Mouse (Mus musculus) heart, embryonic 11.5 days (tissue): ENCODE data around the gene Lsamp. TPM values are rescaled to one million over a fixed set of nuclear protein-coding genes. Genes with fewer than 3 reads are reported as not detected.

Experiments used
- ATAC-seq: fragments of 200-750 bp; cut with Nextera tagmentation; replicated peaks from 2 replicates; pipeline ENCODE4 v1.8.0; 2017; ENCODE audit warnings: moderate library complexity; ENCODE audit not compliant: insufficient number of reproducible peaks, low FRiP score, low TSS enrichment
- H3K27ac ChIP-seq: fragments of 300-500 bp; sonication (generic); 2 replicates; pipeline ENCODE4 v1.5.1; 2014; ENCODE audit warnings: mild to moderate bottlenecking, low read depth, low read length
- H3K27me3 ChIP-seq: fragments of 300-500 bp; sonication (generic); 2 replicates; pipeline ENCODE4 v1.6.1; 2014; ENCODE audit warnings: mild to moderate bottlenecking, low read length, mixed read lengths; ENCODE audit not compliant: control insufficient read depth, insufficient read depth
- H3K36me3 ChIP-seq: fragments of 300-500 bp; sonication (generic); 2 replicates; pipeline ENCODE4 v1.6.1; 2014; ENCODE audit warnings: mild to moderate bottlenecking, low read length, moderate library complexity, mixed read lengths; ENCODE audit not compliant: control insufficient read depth, insufficient read depth
- H3K4me1 ChIP-seq: fragments of 300-500 bp; sonication (generic); 2 replicates; pipeline ENCODE4 v1.6.1; 2014; ENCODE audit warnings: low read length; ENCODE audit not compliant: control insufficient read depth, insufficient read depth
- H3K4me2 ChIP-seq: fragments of 300-500 bp; sonication (generic); 2 replicates; pipeline ENCODE4 v1.6.1; 2014; ENCODE audit warnings: mild to moderate bottlenecking, moderate library complexity
- H3K4me3 ChIP-seq: fragments of 300-500 bp; sonication (generic); 2 replicates; pipeline ENCODE4 v1.5.1; 2014; ENCODE audit warnings: low read depth, low read length
- H3K9ac ChIP-seq: fragments of 300-500 bp; sonication (generic); 2 replicates; pipeline ENCODE4 v1.6.1; 2014; ENCODE audit warnings: mild to moderate bottlenecking, low read depth, low read length, moderate library complexity
- H3K9me3 ChIP-seq: fragments of 300-500 bp; sonication (generic); replicated peaks from 2 replicates; pipeline ENCODE4 v1.6.1; 2016; ENCODE audit warnings: low read length; ENCODE audit not compliant: control insufficient read depth
- WGBS: fragments of 180-500 bp; shearing (Covaris S2); extraction: QIAGEN DNeasy Blood & Tissue Kit; methylation state at CpG from one replicate; pipeline ENCODE4 v1.1.7; 2014; ENCODE audit not compliant: insufficient replicate concordance; 5-methylcytosine and 5-hydroxymethylcytosine counted together
- polyA plus RNA-seq: library from polyadenylated mRNA; unstranded; fragments of >200 nt; fragmentation: Nextera tagmentation; extraction: Ambion mirVana; gene quantifications from 2 replicates; pipeline ENCODE4 v1.2.1, GENCODE M21; 2014

Gene Lsamp
- polyA plus RNA-seq, 1 experiment from 2014 or later, result 1.2 TPM

DNA sequence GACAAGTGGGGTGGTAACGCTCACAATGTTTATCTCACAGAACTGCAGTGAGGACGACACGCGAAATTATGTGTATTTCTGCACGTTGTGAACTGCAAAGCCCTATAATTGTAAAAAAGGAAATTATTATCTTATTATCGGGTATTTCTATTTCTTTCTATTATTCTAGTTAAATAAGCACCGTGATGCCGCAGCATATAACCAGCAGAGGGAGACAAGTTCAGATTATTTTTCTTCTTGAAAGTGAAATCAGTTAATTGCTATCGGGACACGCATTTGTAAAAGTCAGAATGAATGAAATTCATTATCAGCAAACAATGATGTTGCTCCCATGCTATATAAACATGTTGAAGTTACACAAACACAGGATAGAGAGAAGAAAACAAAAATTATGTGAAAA lies 1540.1 kb downstream of the Lsamp start:
- Histone ChIP-seq H3K4me2 (no peak overlapping the region), H3K27ac (no peak overlapping the region), H3K9me3 (no peaks in the 10 kb centered on the region), H3K27me3 (no peaks in the 10 kb centered on the region), H3K4me3 (no peak overlapping the region), H3K36me3 (no peaks in the 10 kb centered on the region), H3K9ac (no peak overlapping the region), H3K4me1 (no peaks in the 10 kb centered on the region)
- no peak for ATAC-seq
- WGBS, result 65% methylated on average over 10 of the region's 10 CpGs

DNA sequence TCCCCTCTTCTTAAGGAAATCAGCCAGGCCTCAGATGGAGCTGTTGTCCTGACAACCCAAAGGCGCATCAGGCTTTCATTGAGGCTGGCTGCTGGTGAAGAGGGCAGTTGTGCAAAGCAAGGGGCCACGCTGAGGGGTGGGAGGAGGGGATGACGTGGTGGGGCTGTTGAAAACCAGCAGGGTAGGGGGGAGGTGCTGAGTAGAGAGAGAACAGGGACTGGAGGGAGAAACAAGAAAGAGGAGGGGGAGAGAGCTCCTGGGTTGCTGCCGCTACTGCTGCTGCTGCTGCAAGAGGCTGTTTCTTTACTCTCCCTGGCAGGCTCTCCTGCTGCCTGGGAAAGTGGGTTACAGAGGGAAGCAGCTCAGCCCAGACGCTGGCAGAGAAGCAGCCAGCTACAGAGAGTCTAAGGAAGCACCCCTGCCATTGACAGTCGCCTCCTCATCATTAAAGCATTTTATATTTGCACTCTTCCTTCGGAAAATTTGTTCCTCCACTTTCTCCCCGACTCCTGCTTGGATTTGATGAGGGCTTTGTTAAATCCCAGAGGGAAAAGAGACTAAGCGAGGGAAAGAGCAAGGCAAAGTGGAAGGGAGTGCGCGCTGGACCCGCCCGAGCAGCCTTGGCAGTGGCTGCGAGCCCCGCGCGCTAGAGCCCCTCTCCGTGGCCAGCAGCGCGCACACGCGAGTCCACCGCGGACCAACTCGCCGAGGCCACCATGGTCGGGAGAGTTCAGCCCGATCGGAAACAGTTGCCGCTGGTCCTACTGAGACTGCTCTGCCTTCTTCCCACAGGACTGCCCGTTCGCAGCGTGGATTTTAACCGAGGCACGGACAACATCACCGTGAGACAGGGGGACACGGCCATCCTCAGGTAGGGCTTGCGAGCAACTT lies 1548.7 kb downstream of the Lsamp start:
- peak; percentile 49 for ATAC-seq

GRCm38 (mm10) chr16:41533686-41534085 lies 1549.5 kb downstream of the Lsamp start:
- H3K27ac ChIP-seq, result no peak overlapping the region
- no peak overlapping the region for H3K9ac ChIP-seq
- H3K4me3 ChIP-seq, result peak overlapping the region; percentile 62
- WGBS, result 14% methylated on average over 6 of the region's 6 CpGs
- peaks cover 3% of the 10 kb centered on the region; the same call in 1 of the 2 replicates for H3K4me1 ChIP-seq
- ATAC-seq, result no peak
- 0 out of 2 replicates have a peak, but pooled peaks cover 3% of the 10 kb centered on the region for H3K27me3 ChIP-seq
- H3K36me3 ChIP-seq, result no peaks in the 10 kb centered on the region
- peak overlapping the region; percentile 96 for H3K4me2 ChIP-seq
- H3K9me3 ChIP-seq, result no peaks in the 10 kb centered on the region

More for the DNA sequence above, 1548.7 kb downstream of the Lsamp start:
- peaks cover 3% of the 10 kb centered on the region; the same call in 1 of the 2 replicates for H3K4me1 ChIP-seq
- H3K4me2 ChIP-seq, result peak overlapping the region; percentile 96
- 0 out of 2 replicates have a peak, but pooled peaks cover 3% of the 10 kb centered on the region for H3K27me3 ChIP-seq
- 1% methylated on average over 38 of the region's 38 CpGs for WGBS
- H3K4me3 ChIP-seq, result peak overlapping the region; percentile 62
- H3K36me3 ChIP-seq, result no peaks in the 10 kb centered on the region
- H3K9ac ChIP-seq, result peak overlapping the region; percentile 62; the same call in 1 of the 2 replicates
- no peaks in the 10 kb centered on the region for H3K9me3 ChIP-seq
- no peak overlapping the region for H3K27ac ChIP-seq

DNA sequence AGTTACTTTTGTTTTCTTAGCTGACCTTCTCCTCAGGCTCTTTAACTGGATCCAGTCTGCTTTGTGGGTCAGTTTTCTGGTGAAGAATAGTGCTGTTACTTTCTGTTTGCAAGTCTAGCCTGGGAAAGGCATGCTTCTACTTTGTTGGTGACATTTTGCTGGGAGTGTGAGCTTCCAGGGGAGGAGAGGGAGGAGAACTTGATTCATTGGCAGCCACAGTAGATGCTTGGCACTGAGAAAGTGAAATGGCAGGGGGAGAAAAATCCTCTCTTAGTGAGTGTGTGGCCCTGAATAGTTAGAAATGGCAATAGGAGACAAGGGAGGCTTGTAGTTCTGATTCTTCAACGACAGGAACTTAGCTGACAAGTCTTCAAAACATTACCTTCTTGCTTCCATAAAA lies 1551.6 kb downstream of the Lsamp start:
- H3K4me2 ChIP-seq, result no peak overlapping the region
- ATAC-seq, result no peak
- no peak overlapping the region for H3K9ac ChIP-seq
- no peak overlapping the region for H3K27ac ChIP-seq
- 55% methylated on average over 1 of the region's 1 CpGs for WGBS
- H3K36me3 ChIP-seq, result no peaks in the 10 kb centered on the region
- no peak overlapping the region for H3K4me3 ChIP-seq
- no peaks in the 10 kb centered on the region for H3K9me3 ChIP-seq
- 0 out of 2 replicates have a peak, but pooled peaks cover 3% of the 10 kb centered on the region for H3K27me3 ChIP-seq
- peaks cover 3% of the 10 kb centered on the region; the same call in 1 of the 2 replicates for H3K4me1 ChIP-seq

- no peak for ATAC-seq
- Histone ChIP-seq H3K27me3 (no peaks in the 10 kb centered on the region), H3K4me3 (no peak overlapping the region), H3K4me1 (no peaks in the 10 kb centered on the region), H3K27ac (no peak overlapping the region), H3K9ac (no peak overlapping the region), H3K4me2 (no peak overlapping the region), H3K9me3 (no peaks in the 10 kb centered on the region), H3K36me3 (no peaks in the 10 kb centered on the region)
- WGBS, result 33% methylated on average over 2 of the region's 2 CpGs
Observed at GRCm38 (mm10) chr16:41542641-41543040, 1558.5 kb downstream of the Lsamp start.

- no peak overlapping the region for H3K4me2 ChIP-seq
- no peak overlapping the region for H3K9ac ChIP-seq
- H3K27me3 ChIP-seq, result no peaks in the 10 kb centered on the region
- 83% methylated on average over 3 of the region's 3 CpGs for WGBS
- H3K4me3 ChIP-seq, result no peak overlapping the region
- H3K36me3 ChIP-seq, result no peaks in the 10 kb centered on the region
- H3K9me3 ChIP-seq, result no peaks in the 10 kb centered on the region
- no peak overlapping the region for H3K27ac ChIP-seq
- no peaks in the 10 kb centered on the region for H3K4me1 ChIP-seq
- no peak for ATAC-seq
Observed at GRCm38 (mm10) chr16:41551164-41551563, 1567.0 kb downstream of the Lsamp start.

DNA sequence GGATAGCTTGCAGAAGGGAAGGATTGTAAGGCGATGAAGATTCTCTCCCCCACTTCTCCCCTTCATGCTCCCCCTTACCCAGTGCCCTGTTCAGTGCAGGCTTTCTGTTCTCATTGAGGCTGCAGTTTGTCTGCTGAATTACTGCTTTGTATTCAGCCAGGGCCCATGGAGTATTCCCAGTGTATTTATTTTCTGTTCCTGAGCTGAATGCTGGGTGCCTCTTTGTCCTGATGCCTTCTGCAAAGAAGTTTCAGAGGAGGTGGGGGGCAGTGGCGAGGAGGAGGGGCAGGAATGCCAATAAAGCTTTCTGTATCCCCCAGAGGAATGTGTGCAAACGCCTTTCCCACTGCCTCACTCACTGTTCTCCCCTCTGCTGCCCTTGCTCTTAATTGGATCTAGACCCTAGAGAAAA lies 1567.7 kb downstream of the Lsamp start:
- WGBS, result 22% methylated on average over 3 of the region's 3 CpGs
- Histone ChIP-seq H3K4me1 (no peaks in the 10 kb centered on the region), H3K9me3 (no peaks in the 10 kb centered on the region), H3K4me2 (no peak overlapping the region), H3K9ac (no peak overlapping the region), H3K27me3 (no peaks in the 10 kb centered on the region), H3K27ac (no peak overlapping the region), H3K4me3 (no peak overlapping the region), H3K36me3 (no peaks in the 10 kb centered on the region)
- no peak for ATAC-seq

DNA sequence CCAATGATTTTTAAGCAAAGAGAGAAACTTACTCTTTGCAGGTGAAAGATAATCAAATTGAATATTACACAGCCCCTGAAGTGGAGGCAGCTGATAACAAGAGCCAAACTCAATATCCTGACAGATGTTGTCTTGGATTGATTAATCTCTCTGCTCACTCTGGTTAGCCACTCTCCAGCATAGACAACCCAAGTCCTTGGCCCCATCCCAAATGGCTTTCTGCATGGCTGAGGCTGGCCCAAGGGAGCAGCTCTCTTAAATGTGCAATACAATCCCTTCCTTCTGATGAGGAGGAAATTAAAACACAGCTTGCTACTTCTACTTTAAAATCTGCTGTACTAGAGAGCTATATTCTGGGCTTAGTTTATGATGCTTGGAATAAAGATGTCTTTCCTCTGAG lies 1572.9 kb downstream of the Lsamp start:
- H3K4me2 ChIP-seq, result no peak overlapping the region
- ATAC-seq, result no peak

GRCm38 (mm10) chr16:41565233-41565632 lies 1581.1 kb downstream of the Lsamp start:
- no peaks in the 10 kb centered on the region for H3K9me3 ChIP-seq
- no peak overlapping the region for H3K9ac ChIP-seq
- no peaks in the 10 kb centered on the region for H3K4me1 ChIP-seq
- no peak overlapping the region for H3K4me3 ChIP-seq
- no peak overlapping the region for H3K4me2 ChIP-seq
- H3K27me3 ChIP-seq, result no peaks in the 10 kb centered on the region
- 53% methylated on average over 2 of the region's 2 CpGs for WGBS
- H3K27ac ChIP-seq, result no peak overlapping the region
- H3K36me3 ChIP-seq, result no peaks in the 10 kb centered on the region
- no peak for ATAC-seq

More for the DNA sequence above, 1572.9 kb downstream of the Lsamp start:
- Histone ChIP-seq H3K9me3 (no peaks in the 10 kb centered on the region), H3K4me3 (no peak overlapping the region), H3K9ac (no peak overlapping the region), H3K36me3 (no peaks in the 10 kb centered on the region), H3K27ac (no peak overlapping the region), H3K4me1 (no peaks in the 10 kb centered on the region), H3K27me3 (no peaks in the 10 kb centered on the region)
